Mouse (Mus musculus): ENCODE data around the gene Fbxo39. TPM values are rescaled to one million over a fixed set of nuclear protein-coding genes. Genes with fewer than 3 reads are reported as not detected.

The Fbxo39 gene
- polyA plus RNA-seq (2014; fragmentation: Illumina TruSeq; extraction: RNeasy Lipid Tissue Mini Kit (QIAGEN cat#74804); ENCODE audit: low read depth, low replicate concordance): 0.93 TPM

DNA sequence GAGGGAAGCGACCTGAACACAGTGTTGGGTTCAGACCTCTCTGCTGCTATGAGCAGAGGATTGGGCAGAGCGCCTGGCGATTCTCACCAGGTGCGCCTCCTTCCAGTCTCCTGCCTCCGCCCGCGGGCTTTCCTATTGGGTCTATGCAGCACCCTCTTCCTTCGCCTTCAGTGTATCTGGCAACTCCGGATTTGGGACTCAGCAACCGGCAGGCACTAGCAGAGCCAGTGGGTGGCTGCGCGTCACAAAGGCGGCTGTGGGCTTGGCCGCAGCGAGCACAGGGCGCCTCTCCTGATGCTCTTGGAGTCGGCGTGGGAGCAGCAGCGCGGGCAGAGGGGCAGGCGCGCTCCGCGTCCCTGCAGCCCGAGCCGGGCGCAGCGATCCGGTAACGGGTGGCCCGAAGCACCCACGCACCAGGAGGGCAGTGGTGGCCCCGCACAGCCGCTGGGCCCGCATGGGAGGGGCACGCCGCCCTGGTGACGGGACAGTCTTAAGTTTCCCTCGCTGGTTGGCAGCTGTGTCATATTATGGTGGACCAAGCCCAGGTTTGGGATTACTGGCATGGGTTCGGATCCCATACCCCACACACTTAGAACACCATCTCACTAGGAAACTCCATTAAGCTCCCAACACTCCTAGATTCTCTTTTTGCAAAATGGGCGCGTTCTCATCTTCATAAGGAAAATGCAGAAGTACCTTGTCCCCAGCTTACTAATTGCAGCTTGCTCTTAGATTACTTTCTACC is at the start of gene Fbxo39:
Gene Fbxo39, plus strand, starts transcription at position 294 of the 745 bp plus-strand sequence.

GRCm38 (mm10) chr11:72266960-72267560 is 47.2 kb upstream of the Fbxo39 start, which contains the start of gene Slc13a5:
Gene Slc13a5 (minus strand): TSS chr11:72267222.

DNA sequence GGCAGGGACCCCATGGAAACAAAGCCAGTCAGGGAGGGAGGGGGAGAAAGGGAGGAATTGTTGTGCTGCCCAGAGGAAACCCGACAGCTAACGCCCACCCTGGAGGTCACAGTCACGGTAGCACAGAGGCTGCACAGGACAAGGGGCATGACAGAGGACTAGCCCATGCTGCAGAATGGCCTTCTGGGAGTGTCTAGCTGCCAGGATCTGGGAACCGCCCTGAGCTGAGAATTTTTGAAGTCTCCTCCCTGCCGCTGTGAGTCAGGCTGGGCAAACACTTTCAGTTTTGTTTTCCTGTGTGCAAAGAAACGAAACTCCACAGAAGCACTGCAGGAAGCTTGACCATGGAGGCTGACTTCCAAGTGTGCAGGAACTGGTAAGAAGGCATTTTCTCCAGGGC is 12.9 kb upstream of the Fbxo39 start, which contains the start of gene Xaf1:
Gene Xaf1, plus strand, starts transcription at position 296 of the 400 bp plus-strand sequence.

GRCm38 (mm10) chr11:72362347-72362741 is 48.1 kb downstream of the Fbxo39 start, which contains the start of gene Tekt1:
Gene Tekt1 (minus strand): TSS chr11:72362442.

Other genes with a start within 250 kb of the Fbxo39 start
- 2.4 TPM for gene Pitpnm3, start 178.7 kb upstream of the Fbxo39 start, polyA plus RNA-seq (2014; fragmentation: Illumina TruSeq; extraction: RNeasy Lipid Tissue Mini Kit (QIAGEN cat#74804); ENCODE audit: low read depth, low replicate concordance)
- gene Gm43951, start 107.6 kb upstream of the Fbxo39 start, polyA plus RNA-seq (2014; fragmentation: Illumina TruSeq; extraction: RNeasy Lipid Tissue Mini Kit (QIAGEN cat#74804); ENCODE audit: low read depth, low replicate concordance): 0.62 TPM
- gene 4933427D14Rik, start 107.0 kb upstream of the Fbxo39 start, polyA plus RNA-seq (2014; fragmentation: Illumina TruSeq; extraction: RNeasy Lipid Tissue Mini Kit (QIAGEN cat#74804); ENCODE audit: low read depth, low replicate concordance): 10.2 TPM
- gene Txndc17, start 106.9 kb upstream of the Fbxo39 start, polyA plus RNA-seq (2014; fragmentation: Illumina TruSeq; extraction: RNeasy Lipid Tissue Mini Kit (QIAGEN cat#74804); ENCODE audit: low read depth, low replicate concordance): 128 TPM
- gene Med31, start 98.9 kb upstream of the Fbxo39 start, polyA plus RNA-seq (2014; fragmentation: Illumina TruSeq; extraction: RNeasy Lipid Tissue Mini Kit (QIAGEN cat#74804); ENCODE audit: low read depth, low replicate concordance): 15.8 TPM
- gene Slc13a5, start 47.2 kb upstream of the Fbxo39 start, polyA plus RNA-seq (2014; fragmentation: Illumina TruSeq; extraction: RNeasy Lipid Tissue Mini Kit (QIAGEN cat#74804); ENCODE audit: low read depth, low replicate concordance): 0.65 TPM
- gene Xaf1, start 12.8 kb upstream of the Fbxo39 start, polyA plus RNA-seq (2014; fragmentation: Illumina TruSeq; extraction: RNeasy Lipid Tissue Mini Kit (QIAGEN cat#74804); ENCODE audit: low read depth, low replicate concordance): 23.9 TPM
- gene Tekt1, start 48.0 kb downstream of the Fbxo39 start, polyA plus RNA-seq (2014; fragmentation: Illumina TruSeq; extraction: RNeasy Lipid Tissue Mini Kit (QIAGEN cat#74804); ENCODE audit: low read depth, low replicate concordance): 11.9 TPM
- 19.5 TPM for gene Smtnl2, start 97.3 kb downstream of the Fbxo39 start, polyA plus RNA-seq (2014; fragmentation: Illumina TruSeq; extraction: RNeasy Lipid Tissue Mini Kit (QIAGEN cat#74804); ENCODE audit: low read depth, low replicate concordance)
- 0.84 TPM for gene Ggt6, start 121.1 kb downstream of the Fbxo39 start, polyA plus RNA-seq (2014; fragmentation: Illumina TruSeq; extraction: RNeasy Lipid Tissue Mini Kit (QIAGEN cat#74804); ENCODE audit: low read depth, low replicate concordance)
- 43.2 TPM for gene Mybbp1a, start 126.9 kb downstream of the Fbxo39 start, polyA plus RNA-seq (2014; fragmentation: Illumina TruSeq; extraction: RNeasy Lipid Tissue Mini Kit (QIAGEN cat#74804); ENCODE audit: low read depth, low replicate concordance)
- gene Spns2, start 175.5 kb downstream of the Fbxo39 start, polyA plus RNA-seq (2014; fragmentation: Illumina TruSeq; extraction: RNeasy Lipid Tissue Mini Kit (QIAGEN cat#74804); ENCODE audit: low read depth, low replicate concordance): 18.1 TPM
- 1.2 TPM for gene Spns3, start 236.1 kb downstream of the Fbxo39 start, polyA plus RNA-seq (2014; fragmentation: Illumina TruSeq; extraction: RNeasy Lipid Tissue Mini Kit (QIAGEN cat#74804); ENCODE audit: low read depth, low replicate concordance)